Mouse (Mus musculus): Measurements from ENCODE around the gene Slc22a1.

GRCm38 (mm10) chr17:12627983-12628382 is 47.6 kb downstream of the Slc22a1 start:
- no peak for TF ChIP-seq CTCF (IDR thresholded peaks at IDR 0.05; ENCODE audit: control insufficient read depth, insufficient read depth, insufficient read length)
- no peak for TF ChIP-seq MAX (IDR thresholded peaks at IDR 0.05)
- TF ChIP-seq USF1 (IDR thresholded peaks at IDR 0.05; ENCODE audit: low read depth): no peak
- TF ChIP-seq MYOG (IDR thresholded peaks at IDR 0.05; ENCODE audit: control insufficient read depth, extremely low read depth, insufficient read length): no peak
- no peak for TF ChIP-seq FOSL1 (IDR thresholded peaks at IDR 0.05; ENCODE audit: insufficient read depth, low read length, poor library complexity, severe bottlenecking)

Data from C2C12 (cell line).